Mouse (Mus musculus) neural tube, embryonic 12.5 days (tissue): ENCODE data around the gene Cmtm6. TPM values are rescaled to one million over a fixed set of nuclear protein-coding genes. Genes with fewer than 3 reads are reported as not detected.

Experiments
- ATAC-seq: fragments of 200-750 bp; cut with Nextera tagmentation; 2 replicates; pipeline ENCODE4 v1.8.0; 2017; ENCODE audit warnings: low read depth, mild to moderate bottlenecking, moderate TSS enrichment, moderate library complexity; ENCODE audit not compliant: low FRiP score
- H3K27ac ChIP-seq: fragments of 300-500 bp; sonication (generic); 2 replicates; pipeline ENCODE4 v1.5.1; 2016
- H3K27me3 ChIP-seq: fragments of 300-500 bp; sonication (generic); replicated peaks from 2 replicates; pipeline ENCODE4 v1.6.1; 2016; ENCODE audit warnings: mild to moderate bottlenecking
- H3K36me3 ChIP-seq: fragments of 300-500 bp; sonication (generic); 2 replicates; pipeline ENCODE4 v1.6.1; 2016; ENCODE audit warnings: mild to moderate bottlenecking
- H3K4me1 ChIP-seq: fragments of 300-500 bp; sonication (generic); 2 replicates; pipeline ENCODE4 v1.6.1; 2016
- H3K4me2 ChIP-seq: fragments of 300-500 bp; sonication (generic); replicated peaks from 2 replicates; pipeline ENCODE4 v1.6.1; 2016; ENCODE audit warnings: mild to moderate bottlenecking
- H3K4me3 ChIP-seq: fragments of 300-500 bp; sonication (generic); 2 replicates; pipeline ENCODE4 v1.5.1; 2016
- H3K9ac ChIP-seq: fragments of 300-500 bp; sonication (generic); 2 replicates; pipeline ENCODE4 v1.6.1; 2016; ENCODE audit warnings: mild to moderate bottlenecking
- H3K9me3 ChIP-seq: fragments of 300-500 bp; sonication (generic); 2 replicates; pipeline ENCODE4 v1.6.1; 2016; ENCODE audit warnings: mild to moderate bottlenecking
- WGBS: fragments of 180-500 bp; shearing (Covaris S2); methylation state at CpG from one replicate; pipeline ENCODE4 v1.1.7; 2016; 5-methylcytosine and 5-hydroxymethylcytosine counted together
- polyA plus RNA-seq: library from polyadenylated mRNA; unstranded; fragments of >200 nt; fragmentation: Nextera tagmentation; extraction: Ambion mirVana; gene quantifications from 2 replicates; pipeline ENCODE4 v1.2.1, GENCODE M21; 2016

Cmtm6 gene
- polyA plus RNA-seq, 1 experiment from 2014 or later: 24.6 TPM

DNA sequence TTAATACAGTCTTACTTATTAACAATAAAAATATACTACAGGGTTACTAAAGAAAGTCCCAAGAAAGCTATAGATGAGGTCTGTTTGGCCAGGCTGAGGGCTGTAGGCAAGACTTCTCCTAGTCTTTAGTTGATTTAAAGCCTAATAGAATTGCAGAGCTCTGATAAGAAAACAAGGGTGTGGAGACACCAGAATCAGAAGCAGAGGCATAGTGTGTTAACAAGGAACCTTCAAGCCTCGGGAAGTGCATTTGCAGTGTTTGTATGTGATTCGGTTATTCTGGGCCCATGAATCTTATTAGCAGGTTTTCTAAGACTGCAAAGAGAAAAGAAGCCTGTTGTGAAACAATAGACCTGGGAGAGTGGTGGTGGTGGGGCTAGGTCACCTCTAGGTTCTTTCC, 2.3 kb downstream of the Cmtm6 start:
- H3K4me2 ChIP-seq: no peak overlapping the region
- no peak overlapping the region for H3K4me3 ChIP-seq
- peaks cover 4% of the 10 kb centered on the region; the same call in 1 of the 2 replicates for H3K36me3 ChIP-seq
- ATAC-seq: no peak
- H3K9ac ChIP-seq: no peak overlapping the region
- H3K27ac ChIP-seq: no peak overlapping the region
- H3K4me1 ChIP-seq: peaks cover 15% of the 10 kb centered on the region
- 79% methylated on average over 2 of the region's 2 CpGs for WGBS
- H3K9me3 ChIP-seq: no peaks in the 10 kb centered on the region
- H3K27me3 ChIP-seq: no peaks in the 10 kb centered on the region

DNA sequence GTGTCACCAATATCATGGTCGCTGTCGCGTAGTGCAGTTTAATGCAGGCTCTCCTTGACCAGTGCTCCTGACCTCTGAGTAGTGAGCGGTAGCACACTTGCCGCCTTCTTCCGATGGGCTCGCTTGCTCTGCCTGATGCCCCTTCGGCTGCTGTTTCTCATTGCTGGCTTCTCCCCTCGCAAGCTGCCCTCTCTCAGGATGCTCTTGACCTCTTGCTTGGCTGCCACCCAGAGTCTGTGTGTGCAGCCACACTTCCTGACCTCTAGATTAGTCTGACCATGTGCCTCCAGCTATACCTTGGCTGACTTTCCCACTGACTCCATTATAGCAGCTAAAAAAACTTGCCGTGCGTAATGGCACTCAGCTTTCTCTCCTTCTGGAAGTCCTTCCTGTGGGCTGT, 5.5 kb downstream of the Cmtm6 start:
- H3K4me2 ChIP-seq: no peak overlapping the region
- H3K4me3 ChIP-seq: no peak overlapping the region
- no peak overlapping the region for H3K9ac ChIP-seq
- H3K4me1 ChIP-seq: peaks cover 15% of the 10 kb centered on the region
- peaks cover 4% of the 10 kb centered on the region; the same call in 1 of the 2 replicates for H3K36me3 ChIP-seq
- no peak overlapping the region for H3K27ac ChIP-seq
- ATAC-seq: no peak
- no peaks in the 10 kb centered on the region for H3K9me3 ChIP-seq
- no peaks in the 10 kb centered on the region for H3K27me3 ChIP-seq
- WGBS: 72% methylated on average over 11 of the region's 11 CpGs

- Histone ChIP-seq H3K4me1 (no peaks in the 10 kb centered on the region), H3K27me3 (no peaks in the 10 kb centered on the region), H3K36me3 (peaks cover 6% of the 10 kb centered on the region; the same call in 1 of the 2 replicates), H3K27ac (no peak overlapping the region), H3K9ac (no peak overlapping the region), H3K4me3 (no peak overlapping the region), H3K4me2 (no peak overlapping the region), H3K9me3 (no peaks in the 10 kb centered on the region)
- WGBS: 94% methylated on average over 9 of the region's 9 CpGs
- ATAC-seq: no peak
Observed at GRCm38 (mm10) chr9:114740336-114740735, 9.4 kb downstream of the Cmtm6 start.

GRCm38 (mm10) chr9:114742731-114743130, 11.8 kb downstream of the Cmtm6 start:
- H3K4me3 ChIP-seq: no peak overlapping the region

DNA sequence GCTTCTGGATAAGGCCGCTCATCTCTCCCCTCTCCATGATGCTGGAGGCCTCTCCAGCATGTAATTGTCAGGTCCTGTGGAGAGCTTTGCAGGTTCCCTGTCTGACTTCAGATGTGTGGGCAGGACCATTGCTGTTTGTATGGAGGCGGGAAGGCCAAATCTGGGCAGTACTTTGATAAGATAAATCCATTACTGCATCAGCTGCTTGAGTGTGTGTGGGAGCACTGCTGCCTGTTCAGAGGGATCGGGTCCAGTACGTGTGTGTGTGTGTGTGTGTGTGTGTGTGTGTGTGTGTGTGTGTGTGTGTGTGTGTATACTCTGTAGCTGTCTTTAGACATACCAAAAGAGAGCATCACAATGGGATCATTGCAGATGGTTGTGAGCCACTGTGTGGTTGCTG, 14.2 kb downstream of the Cmtm6 start:
- no peaks in the 10 kb centered on the region for H3K27me3 ChIP-seq
- no peak overlapping the region for H3K4me3 ChIP-seq
- no peaks in the 10 kb centered on the region for H3K9me3 ChIP-seq
- 86% methylated on average over 4 of the region's 4 CpGs for WGBS
- no peak for ATAC-seq
- no peaks in the 10 kb centered on the region for H3K4me1 ChIP-seq
- no peak overlapping the region for H3K4me2 ChIP-seq
- H3K9ac ChIP-seq: no peak overlapping the region
- H3K36me3 ChIP-seq: peaks cover 18% of the 10 kb centered on the region
- no peak overlapping the region for H3K27ac ChIP-seq

More at GRCm38 (mm10) chr9:114742731-114743130, 11.8 kb downstream of the Cmtm6 start:
- ATAC-seq: no peak
- Histone ChIP-seq H3K4me1 (no peaks in the 10 kb centered on the region), H3K36me3 (peaks cover 16% of the 10 kb centered on the region), H3K4me2 (no peak overlapping the region), H3K9me3 (no peaks in the 10 kb centered on the region), H3K9ac (no peak overlapping the region), H3K27me3 (no peaks in the 10 kb centered on the region), H3K27ac (no peak overlapping the region)
- WGBS: 84% methylated on average over 2 of the region's 2 CpGs

DNA sequence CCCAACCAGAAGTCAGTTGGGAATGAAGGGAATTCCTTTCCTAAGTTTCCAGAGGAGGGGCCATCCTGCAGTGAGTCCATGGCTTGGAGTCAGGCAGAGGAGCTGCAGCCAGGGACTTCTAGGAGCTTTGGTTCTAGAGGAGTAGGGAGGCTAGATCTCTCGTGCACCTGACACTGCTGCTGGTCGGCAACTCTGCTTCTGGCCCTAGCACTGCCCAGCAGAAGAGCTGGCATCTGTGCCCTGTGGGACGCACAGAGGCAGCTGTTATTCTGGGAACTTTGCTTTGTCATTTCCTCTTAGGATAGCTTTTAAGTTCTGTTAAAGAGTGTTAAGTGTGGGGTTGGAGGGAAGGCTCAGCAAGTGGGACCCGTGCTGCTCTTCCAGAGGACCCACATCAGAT, 14.7 kb downstream of the Cmtm6 start:
- H3K4me1 ChIP-seq: no peaks in the 10 kb centered on the region
- H3K9me3 ChIP-seq: no peaks in the 10 kb centered on the region
- H3K36me3 ChIP-seq: peaks cover 19% of the 10 kb centered on the region
- no peak overlapping the region for H3K9ac ChIP-seq
- H3K4me3 ChIP-seq: no peak overlapping the region
- H3K4me2 ChIP-seq: no peak overlapping the region
- H3K27me3 ChIP-seq: no peaks in the 10 kb centered on the region
- H3K27ac ChIP-seq: no peak overlapping the region
- no peak for ATAC-seq
- 81% methylated on average over 4 of the region's 4 CpGs for WGBS

GRCm38 (mm10) chr9:114747012-114747411, 16.1 kb downstream of the Cmtm6 start:
- no peak overlapping the region for H3K9ac ChIP-seq

DNA sequence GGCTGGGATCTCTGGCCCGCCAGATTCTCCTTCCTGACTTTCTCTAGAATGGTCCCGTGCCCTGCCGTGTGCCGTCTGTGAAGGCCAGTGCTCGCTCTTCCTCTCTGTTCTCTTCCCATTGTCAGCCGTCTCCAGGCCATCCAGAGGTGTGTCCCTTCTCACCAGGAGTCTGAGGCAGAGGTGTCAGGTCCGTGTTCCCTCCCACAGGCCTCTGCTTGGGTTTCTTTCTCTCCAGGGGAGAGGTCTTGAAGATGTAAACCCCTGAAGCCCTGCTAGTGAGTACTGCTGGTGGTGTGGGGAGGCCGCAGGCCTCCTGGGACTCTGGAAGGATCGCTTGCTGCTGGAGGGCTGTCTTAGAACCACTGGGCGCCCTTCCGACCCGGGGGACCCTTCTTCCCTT, 16.6 kb downstream of the Cmtm6 start:
- no peak for ATAC-seq
- peaks cover 19% of the 10 kb centered on the region for H3K36me3 ChIP-seq
- 85% methylated on average over 12 of the region's 12 CpGs for WGBS

More at GRCm38 (mm10) chr9:114747012-114747411, 16.1 kb downstream of the Cmtm6 start:
- ATAC-seq: no peak
- 86% methylated on average over 10 of the region's 10 CpGs for WGBS
- Histone ChIP-seq H3K4me1 (no peaks in the 10 kb centered on the region), H3K27me3 (no peaks in the 10 kb centered on the region), H3K9me3 (no peaks in the 10 kb centered on the region), H3K4me3 (no peak overlapping the region), H3K4me2 (no peak overlapping the region), H3K27ac (no peak overlapping the region), H3K36me3 (peaks cover 19% of the 10 kb centered on the region)

DNA sequence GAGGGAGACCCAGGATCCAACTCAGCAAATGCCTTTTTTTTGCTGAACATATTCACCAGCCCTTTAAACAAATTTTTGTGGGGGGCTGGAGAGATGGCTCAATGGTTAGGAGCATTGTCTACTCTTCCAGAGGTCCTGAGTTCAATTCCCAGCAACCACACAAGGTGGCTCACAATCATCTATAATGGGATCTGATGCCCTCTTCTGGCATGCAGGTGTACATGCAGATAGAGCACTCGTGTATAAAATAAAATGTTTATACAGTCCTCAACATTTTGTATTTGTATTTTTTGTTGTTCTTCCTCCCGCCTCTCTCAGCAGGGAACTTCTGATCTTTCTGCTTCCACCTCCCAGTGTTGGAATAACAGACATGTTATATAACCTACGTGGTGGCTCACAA, 20.7 kb downstream of the Cmtm6 start:
- ATAC-seq: no peak
- H3K4me3 ChIP-seq: no peak overlapping the region
- H3K4me1 ChIP-seq: peaks cover 6% of the 10 kb centered on the region
- no peaks in the 10 kb centered on the region for H3K9me3 ChIP-seq
- 82% methylated on average over 3 of the region's 3 CpGs for WGBS
- H3K9ac ChIP-seq: no peak overlapping the region
- H3K27ac ChIP-seq: no peak overlapping the region
- H3K27me3 ChIP-seq: no peaks in the 10 kb centered on the region
- peaks cover 18% of the 10 kb centered on the region for H3K36me3 ChIP-seq
- H3K4me2 ChIP-seq: no peak overlapping the region

More for the DNA sequence above, 16.6 kb downstream of the Cmtm6 start:
- Histone ChIP-seq H3K27me3 (no peaks in the 10 kb centered on the region), H3K9ac (no peak overlapping the region), H3K27ac (no peak overlapping the region), H3K4me2 (no peak overlapping the region), H3K4me3 (no peak overlapping the region), H3K9me3 (no peaks in the 10 kb centered on the region), H3K4me1 (no peaks in the 10 kb centered on the region)

GRCm38 (mm10) chr9:114752311-114752710, 21.4 kb downstream of the Cmtm6 start:
- H3K4me1 ChIP-seq: peaks cover 6% of the 10 kb centered on the region
- ATAC-seq: peak; percentile 19; the same call in 1 of the 2 replicates
- H3K9me3 ChIP-seq: no peaks in the 10 kb centered on the region
- H3K9ac ChIP-seq: no peak overlapping the region
- 75% methylated on average over 9 of the region's 9 CpGs for WGBS
- H3K27me3 ChIP-seq: no peaks in the 10 kb centered on the region
- no peak overlapping the region for H3K4me3 ChIP-seq
- peak overlapping the region; percentile 79 for H3K4me2 ChIP-seq
- peaks cover 17% of the 10 kb centered on the region for H3K36me3 ChIP-seq
- H3K27ac ChIP-seq: no peak overlapping the region

- peak overlapping the region; percentile 59; the same call in 1 of the 2 replicates for H3K27ac ChIP-seq
- H3K27me3 ChIP-seq: no peaks in the 10 kb centered on the region
- H3K9ac ChIP-seq: peak overlapping the region; percentile 54
- no peaks in the 10 kb centered on the region for H3K9me3 ChIP-seq
- peaks cover 10% of the 10 kb centered on the region for H3K36me3 ChIP-seq
- peak overlapping the region; percentile 39 for H3K4me3 ChIP-seq
- H3K4me2 ChIP-seq: peak overlapping the region; percentile 79
- H3K4me1 ChIP-seq: peaks cover 6% of the 10 kb centered on the region
- WGBS: 5% methylated on average over 36 of the region's 36 CpGs
- peak; percentile 92 for ATAC-seq
Observed at GRCm38 (mm10) chr9:114752863-114753484, 22.1 kb downstream of the Cmtm6 start.

GRCm38 (mm10) chr9:114758272-114758671, 27.4 kb downstream of the Cmtm6 start:
- Histone ChIP-seq H3K9ac (no peak overlapping the region), H3K4me2 (no peak overlapping the region), H3K4me3 (no peak overlapping the region), H3K36me3 (peaks cover 16% of the 10 kb centered on the region; the same call in 1 of the 2 replicates), H3K27ac (no peak overlapping the region), H3K4me1 (peaks cover 1% of the 10 kb centered on the region), H3K9me3 (no peaks in the 10 kb centered on the region), H3K27me3 (no peaks in the 10 kb centered on the region)
- 87% methylated on average over 7 of the region's 7 CpGs for WGBS
- no peak for ATAC-seq

DNA sequence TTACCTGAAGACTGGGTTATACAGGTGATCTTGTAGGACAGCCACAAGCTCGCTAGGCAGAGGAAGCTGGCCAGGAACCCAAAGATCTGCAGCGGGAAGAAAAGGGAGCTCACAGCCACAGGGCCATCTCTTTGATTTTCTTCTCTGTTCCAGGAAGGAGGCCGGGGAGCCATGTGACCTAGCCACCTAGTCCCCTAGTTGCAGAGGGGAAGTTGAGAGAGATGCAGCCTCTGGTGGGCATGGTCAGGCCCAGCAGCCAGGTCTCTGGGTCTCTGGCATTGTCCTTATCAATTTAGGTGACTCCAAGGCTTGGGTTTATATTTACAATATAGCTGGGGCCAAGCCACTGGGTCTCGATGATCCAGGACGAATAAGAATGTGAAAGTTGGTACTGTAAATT, 27.9 kb downstream of the Cmtm6 start:
- H3K9me3 ChIP-seq: no peaks in the 10 kb centered on the region
- H3K9ac ChIP-seq: no peak overlapping the region
- H3K4me2 ChIP-seq: no peak overlapping the region
- H3K4me3 ChIP-seq: no peak overlapping the region
- peaks cover 16% of the 10 kb centered on the region; the same call in 1 of the 2 replicates for H3K36me3 ChIP-seq
- H3K4me1 ChIP-seq: no peaks in the 10 kb centered on the region
- no peak for ATAC-seq
- 89% methylated on average over 5 of the region's 5 CpGs for WGBS
- no peaks in the 10 kb centered on the region for H3K27me3 ChIP-seq
- no peak overlapping the region for H3K27ac ChIP-seq
